Mouse (Mus musculus) limb, embryonic 13.5 days (tissue): Measurements from ENCODE around the gene Cyth1. TPM values are rescaled to one million over a fixed set of nuclear protein-coding genes. Genes with fewer than 3 reads are reported as not detected.
A peak's percentile ranks its signal among the peaks of the same experiment; 100 is the strongest.

Experiments
- ATAC-seq: fragments of 200-750 bp; cut with Nextera tagmentation; 2 replicates; pipeline ENCODE4 v1.8.0; 2017; ENCODE audit warnings: low read depth, moderate number of reproducible peaks, moderate TSS enrichment; ENCODE audit not compliant: low FRiP score
- H3K27ac ChIP-seq: fragments of 300-500 bp; sonication (generic); 2 replicates; pipeline ENCODE4 v1.5.1; 2015; ENCODE audit warnings: inconsistent platforms, mild to moderate bottlenecking, moderate library complexity
- H3K27me3 ChIP-seq: fragments of 300-500 bp; sonication (generic); 2 replicates; pipeline ENCODE4 v1.6.1; 2015; ENCODE audit warnings: mild to moderate bottlenecking, inconsistent platforms
- H3K36me3 ChIP-seq: fragments of 300-500 bp; sonication (generic); 2 replicates; pipeline ENCODE4 v1.6.1; 2015; ENCODE audit warnings: inconsistent platforms, mild to moderate bottlenecking, moderate library complexity
- H3K4me1 ChIP-seq: fragments of 300-500 bp; sonication (generic); 2 replicates; pipeline ENCODE4 v1.6.1; 2015; ENCODE audit warnings: inconsistent platforms
- H3K4me2 ChIP-seq: fragments of 300-500 bp; sonication (generic); replicated peaks from 2 replicates; pipeline ENCODE4 v1.6.1; 2015; ENCODE audit warnings: inconsistent platforms, mild to moderate bottlenecking, moderate library complexity
- H3K4me3 ChIP-seq: fragments of 300-500 bp; sonication (generic); 2 replicates; pipeline ENCODE4 v1.5.1; 2015; ENCODE audit warnings: moderate library complexity, mild to moderate bottlenecking, inconsistent platforms
- H3K9ac ChIP-seq: fragments of 300-500 bp; sonication (generic); 2 replicates; pipeline ENCODE4 v1.6.1; 2015; ENCODE audit warnings: mild to moderate bottlenecking, inconsistent platforms
- H3K9me3 ChIP-seq: fragments of 300-500 bp; sonication (generic); 2 replicates; pipeline ENCODE4 v1.6.1; 2016; ENCODE audit warnings: inconsistent platforms
- WGBS: fragments of 180-500 bp; shearing (Covaris S2); methylation state at CpG from one replicate; pipeline ENCODE4 v1.1.7; 2015; 5-methylcytosine and 5-hydroxymethylcytosine counted together
- polyA plus RNA-seq: library from polyadenylated mRNA; unstranded; fragments of >200 nt; fragmentation: Nextera tagmentation; extraction: Ambion mirVana; gene quantifications from 2 replicates; pipeline ENCODE4 v1.2.1, GENCODE M21; 2015

Cyth1 gene
- polyA plus RNA-seq, 1 experiment from 2014 or later: 15.9 TPM

GRCm38 (mm10) chr11:118275092-118275491 is 26.7 kb upstream of the Cyth1 start:
- Histone ChIP-seq H3K4me1 (no peaks in the 10 kb centered on the region), H3K4me3 (no peak overlapping the region), H3K36me3 (peaks cover 98% of the 10 kb centered on the region), H3K4me2 (no peak overlapping the region), H3K9ac (no peak overlapping the region), H3K27me3 (no peaks in the 10 kb centered on the region), H3K9me3 (no peaks in the 10 kb centered on the region), H3K27ac (no peak overlapping the region)
- WGBS: 93% methylated on average over 9 of the region's 9 CpGs
- ATAC-seq: no peak

- H3K4me3 ChIP-seq: no peak overlapping the region
- peaks cover 98% of the 10 kb centered on the region for H3K36me3 ChIP-seq
- H3K27ac ChIP-seq: no peak overlapping the region
- H3K4me2 ChIP-seq: no peak overlapping the region
- no peaks in the 10 kb centered on the region for H3K27me3 ChIP-seq
- ATAC-seq: no peak
- no peak overlapping the region for H3K9ac ChIP-seq
- H3K9me3 ChIP-seq: no peaks in the 10 kb centered on the region
- H3K4me1 ChIP-seq: no peaks in the 10 kb centered on the region
- 90% methylated on average over 3 of the region's 3 CpGs for WGBS
Measured at GRCm38 (mm10) chr11:118269827-118270226, 21.4 kb upstream of the Cyth1 start.

- no peak for ATAC-seq
- no peaks in the 10 kb centered on the region for H3K9me3 ChIP-seq
- no peak overlapping the region for H3K4me2 ChIP-seq
- WGBS: 88% methylated on average over 7 of the region's 7 CpGs
- H3K36me3 ChIP-seq: peaks cover 98% of the 10 kb centered on the region
- H3K4me3 ChIP-seq: no peak overlapping the region
- no peak overlapping the region for H3K27ac ChIP-seq
- H3K4me1 ChIP-seq: no peaks in the 10 kb centered on the region
- H3K27me3 ChIP-seq: no peaks in the 10 kb centered on the region
- H3K9ac ChIP-seq: no peak overlapping the region
Measured at GRCm38 (mm10) chr11:118266666-118267046, 18.3 kb upstream of the Cyth1 start.

- 91% methylated on average over 10 of the region's 10 CpGs for WGBS
Measured at GRCm38 (mm10) chr11:118266044-118266665, 17.8 kb upstream of the Cyth1 start.

GRCm38 (mm10) chr11:118265621-118266020 is 17.2 kb upstream of the Cyth1 start:
- Histone ChIP-seq H3K9me3 (no peaks in the 10 kb centered on the region), H3K27ac (no peak overlapping the region), H3K4me1 (no peaks in the 10 kb centered on the region), H3K9ac (no peak overlapping the region), H3K36me3 (peaks cover 99% of the 10 kb centered on the region), H3K27me3 (no peaks in the 10 kb centered on the region), H3K4me2 (no peak overlapping the region), H3K4me3 (no peak overlapping the region)
- no peak for ATAC-seq
- 77% methylated on average over 11 of the region's 11 CpGs for whole genome bisulfite sequencing

More at GRCm38 (mm10) chr11:118266044-118266665, 17.8 kb upstream of the Cyth1 start:
- Histone ChIP-seq H3K4me3 (no peak overlapping the region), H3K9ac (no peak overlapping the region), H3K36me3 (peaks cover 98% of the 10 kb centered on the region), H3K27ac (no peak overlapping the region), H3K4me2 (no peak overlapping the region), H3K4me1 (no peaks in the 10 kb centered on the region), H3K27me3 (no peaks in the 10 kb centered on the region), H3K9me3 (no peaks in the 10 kb centered on the region)
- no peak for ATAC-seq

- WGBS: 96% methylated on average over 5 of the region's 5 CpGs
- Histone ChIP-seq H3K27me3 (no peaks in the 10 kb centered on the region), H3K36me3 (peaks cover 99% of the 10 kb centered on the region), H3K9ac (no peak overlapping the region), H3K9me3 (no peaks in the 10 kb centered on the region), H3K4me1 (no peaks in the 10 kb centered on the region), H3K4me3 (no peak overlapping the region), H3K27ac (no peak overlapping the region), H3K4me2 (no peak overlapping the region)
- ATAC-seq: no peak
Measured at GRCm38 (mm10) chr11:118263146-118263545, 14.8 kb upstream of the Cyth1 start.

- no peak for ATAC-seq
- H3K9me3 ChIP-seq: no peaks in the 10 kb centered on the region
- H3K36me3 ChIP-seq: peaks cover 92% of the 10 kb centered on the region
- H3K4me2 ChIP-seq: no peak overlapping the region
- H3K4me3 ChIP-seq: no peak overlapping the region
- no peak overlapping the region for H3K9ac ChIP-seq
- 91% methylated on average over 8 of the region's 8 CpGs for WGBS
- H3K27me3 ChIP-seq: no peaks in the 10 kb centered on the region
- peaks cover 4% of the 10 kb centered on the region for H3K4me1 ChIP-seq
- no peak overlapping the region for H3K27ac ChIP-seq
Measured at GRCm38 (mm10) chr11:118260081-118260480, 11.7 kb upstream of the Cyth1 start.

- Histone ChIP-seq H3K9me3 (no peaks in the 10 kb centered on the region), H3K9ac (no peak overlapping the region), H3K27me3 (no peaks in the 10 kb centered on the region), H3K4me2 (no peak overlapping the region), H3K4me1 (peaks cover 9% of the 10 kb centered on the region), H3K27ac (no peak overlapping the region), H3K36me3 (peaks cover 87% of the 10 kb centered on the region), H3K4me3 (no peak overlapping the region)
- ATAC-seq: no peak
- WGBS: 95% methylated on average over 8 of the region's 8 CpGs
Measured at GRCm38 (mm10) chr11:118259580-118259979, 11.2 kb upstream of the Cyth1 start.

- WGBS: 90% methylated on average over 7 of the region's 7 CpGs
- H3K4me3 ChIP-seq: no peak overlapping the region
- no peaks in the 10 kb centered on the region for H3K27me3 ChIP-seq
- peaks cover 55% of the 10 kb centered on the region for H3K36me3 ChIP-seq
- H3K4me1 ChIP-seq: peaks cover 23% of the 10 kb centered on the region
- H3K27ac ChIP-seq: no peak overlapping the region
- no peak overlapping the region for H3K4me2 ChIP-seq
- no peaks in the 10 kb centered on the region for H3K9me3 ChIP-seq
- H3K9ac ChIP-seq: no peak overlapping the region
- no peak for ATAC-seq
Measured at GRCm38 (mm10) chr11:118256371-118256770, 8.0 kb upstream of the Cyth1 start.

GRCm38 (mm10) chr11:118254159-118254951 is 6.0 kb upstream of the Cyth1 start:
- ATAC-seq: peak; percentile 62; the same call in 1 of the 2 replicates
- 30% methylated on average over 15 of the region's 15 CpGs for WGBS

GRCm38 (mm10) chr11:118253447-118254158 is 5.2 kb upstream of the Cyth1 start:
- H3K27me3 ChIP-seq: no peaks in the 10 kb centered on the region
- H3K4me3 ChIP-seq: no peak overlapping the region
- H3K27ac ChIP-seq: peak overlapping the region; percentile 87
- no peak; the same call in 1 of the 2 replicates for ATAC-seq
- H3K4me2 ChIP-seq: no peak overlapping the region
- H3K36me3 ChIP-seq: peaks cover 27% of the 10 kb centered on the region
- peaks cover 31% of the 10 kb centered on the region for H3K4me1 ChIP-seq
- H3K9me3 ChIP-seq: no peaks in the 10 kb centered on the region
- no peak overlapping the region for H3K9ac ChIP-seq
- WGBS: 77% methylated on average over 7 of the region's 7 CpGs

More at GRCm38 (mm10) chr11:118254159-118254951, 6.0 kb upstream of the Cyth1 start:
- H3K36me3 ChIP-seq: peaks cover 35% of the 10 kb centered on the region
- H3K4me1 ChIP-seq: peaks cover 26% of the 10 kb centered on the region
- H3K9me3 ChIP-seq: no peaks in the 10 kb centered on the region
- no peak overlapping the region for H3K4me3 ChIP-seq
- no peaks in the 10 kb centered on the region for H3K27me3 ChIP-seq
- peak overlapping the region; percentile 87 for H3K27ac ChIP-seq
- no peak overlapping the region; the same call in 1 of the 2 replicates for H3K9ac ChIP-seq
- H3K4me2 ChIP-seq: peak overlapping the region; percentile 27; the same call in 1 of the 2 replicates

- Histone ChIP-seq H3K36me3 (no peaks in the 10 kb centered on the region), H3K27me3 (no peaks in the 10 kb centered on the region), H3K4me3 (peak overlapping the region; percentile 91), H3K4me2 (peak overlapping the region; percentile 81), H3K4me1 (peaks cover 45% of the 10 kb centered on the region), H3K27ac (peak overlapping the region; percentile 80), H3K9me3 (no peaks in the 10 kb centered on the region), H3K9ac (0 out of 2 replicates have a peak overlapping the region, but pooled peaks have one; percentile 32)
- 0% methylated on average over 5 of the region's 5 CpGs for WGBS
- ATAC-seq: no peak; the same call in 1 of the 2 replicates
Measured at GRCm38 (mm10) chr11:118249012-118249383, 606 bp upstream of the Cyth1 start.
